Mouse (Mus musculus) testis, adult 10 weeks (tissue): ENCODE results near the gene Gm3854. TPM values are rescaled to one million over a fixed set of nuclear protein-coding genes. Genes with fewer than 3 reads are reported as not detected.

ENCODE experiments used
- polyA plus RNA-seq: library from polyadenylated mRNA; stranded (reverse); fragments of 350-450 nt; fragmentation: Illumina TruSeq; extraction: RNeasy Lipid Tissue Mini Kit (QIAGEN cat#74804); gene quantifications from one replicate; pipeline ENCODE4 v1.2.3, GENCODE M21; 2014; ENCODE audit warnings: low read depth, low replicate concordance

Gene Gm3854
- 3.0 TPM for polyA plus RNA-seq

DNA sequence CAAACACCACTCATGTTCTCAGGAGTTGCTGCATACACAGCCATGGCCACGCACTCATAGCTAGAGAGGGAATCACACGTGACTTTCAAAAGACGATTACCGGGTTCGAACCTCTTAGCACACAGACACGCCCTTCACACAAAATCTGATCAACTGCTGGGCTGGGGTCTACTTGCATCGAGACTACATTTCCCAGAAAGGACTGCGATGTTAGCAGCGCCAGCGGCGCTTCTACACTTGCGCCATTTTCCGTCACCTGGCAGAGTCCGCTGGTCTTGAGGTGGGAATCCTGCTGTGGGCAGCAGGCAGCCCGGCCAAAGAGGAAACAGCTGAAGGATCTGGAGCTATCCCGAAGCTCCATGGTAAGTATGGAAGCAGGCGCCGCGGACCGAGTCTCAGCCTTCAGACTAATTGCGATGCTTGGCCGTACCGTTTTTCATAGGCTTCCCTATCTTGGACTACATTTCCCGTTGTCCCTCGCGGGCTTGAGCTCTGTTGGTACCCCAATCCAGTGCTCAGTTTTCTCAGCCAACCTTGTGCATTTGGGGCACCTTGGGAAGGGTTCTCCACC, at the start of gene Gm3854:
TSS of gene Gm3854 (plus strand) at position 259 of the 571 bp plus-strand sequence.

DNA sequence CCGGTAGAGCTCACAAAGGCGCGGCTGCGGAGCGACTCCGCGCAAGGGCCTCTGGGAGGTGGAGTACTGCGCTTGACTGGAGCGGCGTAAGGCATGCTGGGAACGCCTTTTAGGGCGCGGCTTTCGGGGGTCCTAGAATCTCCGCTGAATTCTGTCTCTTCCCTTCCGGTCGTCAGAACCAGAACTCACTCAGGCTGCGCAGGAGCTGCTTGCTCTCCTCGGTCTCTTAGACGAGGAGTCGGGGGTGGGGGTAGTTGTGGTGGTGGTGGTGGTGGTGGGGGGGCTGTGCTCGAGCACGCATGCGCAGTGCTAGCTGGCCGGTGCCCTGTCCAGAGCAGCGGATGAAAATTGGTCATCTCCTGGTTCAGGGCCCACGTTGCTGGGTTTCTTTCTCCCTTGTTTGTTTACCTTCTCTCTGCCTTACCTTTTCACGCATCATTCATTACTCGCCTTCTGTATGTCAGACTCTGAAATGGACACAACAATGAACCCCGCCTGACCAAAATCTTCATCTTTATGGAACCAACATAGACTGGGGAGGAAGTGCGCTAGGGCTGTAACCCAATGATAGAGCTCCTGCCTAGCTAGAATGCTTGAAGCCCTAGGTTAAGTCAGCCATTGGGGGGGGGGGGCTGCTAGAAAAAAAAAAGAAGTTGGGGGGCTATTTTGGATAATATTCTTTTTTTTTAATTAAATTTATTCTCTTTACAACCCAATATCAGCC, 12.2 kb upstream of the Gm3854 start, which contains the start of gene Zfp583:
TSS of gene Zfp583 (minus strand) at position 53 of the 724 bp plus-strand sequence.

DNA sequence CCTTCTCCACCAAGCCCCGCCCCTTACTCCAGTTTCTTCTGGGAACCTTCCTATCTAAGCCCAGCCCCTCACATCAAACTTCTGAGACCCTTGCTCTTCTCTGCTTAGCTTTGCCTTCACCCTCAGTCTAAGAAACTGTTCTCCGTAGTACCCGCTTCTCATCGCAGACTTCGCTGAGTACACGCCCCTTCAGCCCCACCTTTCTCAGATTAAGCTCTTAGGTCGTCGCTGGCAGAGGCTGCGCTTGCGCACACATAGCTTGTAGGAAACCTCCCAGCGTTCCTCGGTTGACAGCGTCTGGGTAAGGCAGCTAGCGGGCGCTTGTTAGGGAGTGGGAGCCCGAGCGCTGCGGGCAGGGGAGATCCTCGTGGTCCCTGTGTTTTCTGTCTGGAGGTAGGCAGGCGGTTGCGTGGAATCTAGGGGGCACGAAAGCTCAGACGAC, 19.5 kb downstream of the Gm3854 start, which contains the start of gene Zfp78:
TSS of gene Zfp78 (plus strand) at position 234 of the 442 bp plus-strand sequence.

DNA sequence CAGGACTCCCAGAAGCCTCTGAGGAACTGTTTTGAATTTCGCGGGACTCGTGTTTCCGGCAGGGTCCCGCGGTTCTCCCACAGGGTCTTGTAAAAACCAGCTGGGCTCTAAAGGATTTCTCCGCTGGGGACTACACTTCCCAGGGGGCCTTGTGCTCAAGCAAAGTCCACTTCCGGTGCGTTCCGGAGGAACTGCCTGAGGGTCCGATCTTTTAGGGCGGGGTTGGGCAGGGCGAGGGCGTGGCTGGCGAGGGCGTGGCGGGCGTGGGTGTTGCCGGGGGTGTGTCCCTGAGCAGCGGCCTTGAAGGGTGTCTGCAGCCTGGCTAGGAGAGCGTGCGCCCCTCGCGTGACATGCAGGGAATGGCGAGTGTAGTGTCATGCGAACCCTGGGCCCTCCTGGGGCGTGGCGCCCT, 39.5 kb downstream of the Gm3854 start, which contains the start of gene Zfp28:
TSS of gene Zfp28 (plus strand) at position 252 of the 412 bp plus-strand sequence.

DNA sequence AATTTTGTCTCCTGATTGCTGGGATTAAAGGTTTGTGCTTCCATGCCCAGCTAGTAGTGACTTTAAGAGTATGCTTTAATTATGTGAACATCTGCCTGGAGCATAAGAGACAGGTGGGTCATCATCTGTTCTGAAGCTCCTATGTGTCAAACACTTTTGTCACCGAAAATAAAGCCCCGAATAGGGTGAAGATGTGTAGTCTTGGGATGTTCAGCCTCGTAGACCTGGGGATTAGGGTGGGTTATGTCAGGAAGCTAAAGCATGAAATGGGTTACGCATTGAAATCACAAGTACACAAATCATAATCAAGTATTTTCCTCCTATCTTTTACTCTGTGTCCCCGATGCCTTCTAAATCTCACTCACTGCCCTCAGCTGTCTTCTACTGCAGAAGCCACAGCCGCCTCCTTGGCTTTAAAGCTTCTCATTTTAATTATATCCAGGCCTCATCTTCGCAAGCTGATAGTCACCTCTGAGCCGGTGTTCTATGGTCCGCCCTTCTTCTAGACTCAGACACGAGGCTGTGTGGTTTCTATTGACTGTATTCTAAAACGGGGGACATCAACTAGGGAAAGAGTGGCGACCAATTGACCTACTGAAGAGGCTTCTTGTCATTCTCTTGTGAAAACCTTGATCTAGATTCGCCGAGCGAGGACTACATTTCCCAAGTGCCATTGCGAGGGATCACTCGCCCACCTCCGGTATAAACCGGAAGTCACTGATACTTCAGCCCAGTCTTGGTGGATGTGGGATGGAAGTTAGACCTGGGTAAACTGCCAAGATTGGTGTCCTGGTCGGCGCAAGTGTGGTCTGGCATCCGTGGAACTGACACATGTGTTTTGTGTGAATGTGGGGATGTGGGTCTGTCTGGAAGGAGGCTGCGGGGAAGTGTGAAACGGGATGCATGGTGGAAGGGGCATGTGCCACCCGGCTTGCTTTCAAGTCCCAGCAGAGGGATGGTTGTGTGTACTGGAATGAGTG, 54.7 kb downstream of the Gm3854 start, which contains the start of gene Smim17:
TSS of gene Smim17 (plus strand) at position 720 of the 980 bp plus-strand sequence.

Other genes starting within 250 kb of the Gm3854 start
- 6.3 TPM for gene Zfp787, start 187.8 kb upstream of the Gm3854 start, polyA plus RNA-seq
- gene Zfp444, start 171.5 kb upstream of the Gm3854 start, polyA plus RNA-seq: 4.7 TPM
- 0.39 TPM for gene Galp, start 146.7 kb upstream of the Gm3854 start, polyA plus RNA-seq
- 0.80 TPM for gene Zscan5b, start 121.5 kb upstream of the Gm3854 start, polyA plus RNA-seq
- not detected for gene Epp13, start 91.0 kb upstream of the Gm3854 start, polyA plus RNA-seq
- gene Zfp667, start 57.2 kb upstream of the Gm3854 start, polyA plus RNA-seq: 19.8 TPM
- gene Zfp583, start 12.5 kb upstream of the Gm3854 start, polyA plus RNA-seq: 7.7 TPM
- gene Zfp78, start 19.5 kb downstream of the Gm3854 start, polyA plus RNA-seq: 18.0 TPM
- 9.9 TPM for gene Zfp28, start 39.5 kb downstream of the Gm3854 start, polyA plus RNA-seq
- 2.9 TPM for gene Smim17, start 55.0 kb downstream of the Gm3854 start, polyA plus RNA-seq
- 3.3 TPM for gene Gm20715, start 66.5 kb downstream of the Gm3854 start, polyA plus RNA-seq
- gene Olfr1344, start 94.9 kb downstream of the Gm3854 start, polyA plus RNA-seq: not detected
- gene Olfr1336, start 112.4 kb downstream of the Gm3854 start, polyA plus RNA-seq: 0.17 TPM
- gene Olfr1346, start 123.3 kb downstream of the Gm3854 start, polyA plus RNA-seq: 0.07 TPM
- gene Olfr5, start 143.2 kb downstream of the Gm3854 start, polyA plus RNA-seq: not detected
- gene Olfr1347, start 156.0 kb downstream of the Gm3854 start, polyA plus RNA-seq: not detected
- not detected for gene Olfr1348, start 165.0 kb downstream of the Gm3854 start, polyA plus RNA-seq
- 0.29 TPM for gene Olfr1349, start 179.2 kb downstream of the Gm3854 start, polyA plus RNA-seq
- not detected for gene Olfr1350, start 221.1 kb downstream of the Gm3854 start, polyA plus RNA-seq